Mouse (Mus musculus): ENCODE measurements around the gene Iqgap1. TPM values are rescaled to one million over a fixed set of nuclear protein-coding genes. Genes with fewer than 3 reads are reported as not detected.

Iqgap1 gene
- polyA plus RNA-seq, 1 experiment from 2014 or later: 23.5 TPM

GRCm38 (mm10) chr7:80802412-80803160 lies 23.2 kb downstream of the Iqgap1 start:
- Histone ChIP-seq H3K9me3 (ENCODE audit: control insufficient read depth, low read length) (no peaks in the 10 kb centered on the region), H3K4me1 (ENCODE audit: control insufficient read depth, insufficient read depth, low read length) (peaks cover 7% of the 10 kb centered on the region; the same call in 1 of the 2 replicates), H3K27ac (ENCODE audit: low read depth, low read length) (no peak overlapping the region), H3K36me3 (ENCODE audit: control insufficient read depth, insufficient read depth, low read length) (peaks cover 2% of the 10 kb centered on the region; the same call in 1 of the 2 replicates), H3K4me3 (ENCODE audit: low read depth, low read length) (peak overlapping the region; percentile 70), H3K9ac (ENCODE audit: low read length) (peak overlapping the region; percentile 79), H3K27me3 (ENCODE audit: control insufficient read depth, insufficient read depth, low read length) (no peaks in the 10 kb centered on the region; the same call in 1 of the 2 replicates), H3K4me2 (peak overlapping the region; percentile 57)
- ATAC-seq (ENCODE audit: low FRiP score) (peak; percentile 87; the same call in 1 of the 2 replicates), DNase-seq (ENCODE audit: low spot score, missing footprints) (peak; percentile 84)
- 1% methylated on average over 37 of the region's 37 CpGs for WGBS

- H3K4me2 ChIP-seq: no peak overlapping the region
- H3K27me3 ChIP-seq (ENCODE audit: control insufficient read depth, insufficient read depth, low read length): no peaks in the 10 kb centered on the region; the same call in 1 of the 2 replicates
- no peaks in the 10 kb centered on the region for H3K9me3 ChIP-seq (ENCODE audit: control insufficient read depth, low read length)
- 81% methylated on average over 5 of the region's 5 CpGs for WGBS
- H3K4me1 ChIP-seq (ENCODE audit: control insufficient read depth, insufficient read depth, low read length): peaks cover 7% of the 10 kb centered on the region; the same call in 1 of the 2 replicates
- peaks cover 2% of the 10 kb centered on the region; the same call in 1 of the 2 replicates for H3K36me3 ChIP-seq (ENCODE audit: control insufficient read depth, insufficient read depth, low read length)
- no peak overlapping the region for H3K9ac ChIP-seq (ENCODE audit: low read length)
- ATAC-seq (ENCODE audit: low FRiP score) (no peak), DNase-seq (ENCODE audit: low spot score, missing footprints) (peak; percentile 54)
- H3K27ac ChIP-seq (ENCODE audit: low read depth, low read length): no peak overlapping the region
- H3K4me3 ChIP-seq (ENCODE audit: low read depth, low read length): no peak overlapping the region
Measured at GRCm38 (mm10) chr7:80799307-80799706, 26.5 kb downstream of the Iqgap1 start.

GRCm38 (mm10) chr7:80796805-80797567 lies 28.8 kb downstream of the Iqgap1 start:
- H3K27ac ChIP-seq (ENCODE audit: low read depth, low read length): no peak overlapping the region
- no peak overlapping the region for H3K4me2 ChIP-seq
- no peak overlapping the region for H3K9ac ChIP-seq (ENCODE audit: low read length)
- ATAC-seq (ENCODE audit: low FRiP score) (no peak), DNase-seq (ENCODE audit: low spot score, missing footprints) (no peak)
- no peaks in the 10 kb centered on the region for H3K27me3 ChIP-seq (ENCODE audit: control insufficient read depth, insufficient read depth, low read length)
- no peaks in the 10 kb centered on the region; the same call in 1 of the 2 replicates for H3K4me1 ChIP-seq (ENCODE audit: control insufficient read depth, insufficient read depth, low read length)
- no peaks in the 10 kb centered on the region for H3K9me3 ChIP-seq (ENCODE audit: control insufficient read depth, low read length)
- WGBS: 93% methylated on average over 15 of the region's 15 CpGs
- H3K36me3 ChIP-seq (ENCODE audit: control insufficient read depth, insufficient read depth, low read length): peaks cover 2% of the 10 kb centered on the region; the same call in 1 of the 2 replicates
- H3K4me3 ChIP-seq (ENCODE audit: low read depth, low read length): no peak overlapping the region

DNA sequence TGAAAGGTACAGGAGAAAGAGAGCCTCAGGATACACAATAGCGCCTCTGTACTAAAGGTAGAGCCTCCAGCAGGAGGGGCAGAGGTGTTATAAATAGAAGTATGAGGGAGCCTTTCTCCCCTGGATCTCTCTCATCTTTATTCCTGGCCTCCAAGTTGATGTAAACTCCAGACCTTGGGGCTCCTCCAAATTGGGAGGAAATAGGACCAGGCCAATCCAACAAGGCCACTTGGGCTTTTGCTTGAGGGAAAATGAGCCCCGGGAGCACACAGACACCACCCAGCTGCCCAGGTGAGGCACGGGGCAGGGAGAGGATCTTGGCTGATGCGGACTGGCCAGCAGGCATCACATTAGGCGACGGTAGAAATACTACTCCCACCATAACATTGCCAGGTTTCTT lies 29.5 kb downstream of the Iqgap1 start:
- WGBS: 94% methylated on average over 6 of the region's 6 CpGs
- Histone ChIP-seq H3K4me2 (no peak overlapping the region), H3K27me3 (ENCODE audit: control insufficient read depth, insufficient read depth, low read length) (no peaks in the 10 kb centered on the region), H3K27ac (ENCODE audit: low read depth, low read length) (no peak overlapping the region), H3K9ac (ENCODE audit: low read length) (no peak overlapping the region), H3K9me3 (ENCODE audit: control insufficient read depth, low read length) (no peaks in the 10 kb centered on the region), H3K4me1 (ENCODE audit: control insufficient read depth, insufficient read depth, low read length) (no peaks in the 10 kb centered on the region), H3K4me3 (ENCODE audit: low read depth, low read length) (no peak overlapping the region), H3K36me3 (ENCODE audit: control insufficient read depth, insufficient read depth, low read length) (peaks cover 2% of the 10 kb centered on the region; the same call in 1 of the 2 replicates)
- ATAC-seq (ENCODE audit: low FRiP score): no peak
- DNase-seq (ENCODE audit: low spot score, missing footprints): no peak

DNA sequence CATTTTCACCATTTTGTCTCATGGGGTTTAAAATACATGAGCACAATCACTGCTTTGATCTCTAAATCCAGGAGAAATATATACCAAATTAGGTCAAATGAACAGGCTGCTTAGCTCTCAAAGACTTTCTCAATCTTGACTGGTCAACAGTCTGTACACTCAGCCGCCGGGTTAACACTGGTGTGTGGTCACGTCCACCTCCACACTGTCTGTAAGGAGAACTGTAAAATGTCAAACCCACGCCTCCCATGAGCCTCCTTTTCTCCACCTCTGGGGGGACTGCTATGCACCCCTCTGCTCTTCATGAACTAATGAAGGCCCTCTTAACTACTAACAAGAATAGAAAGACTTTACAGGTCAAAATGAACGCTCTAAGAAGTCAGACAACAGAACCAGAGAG lies 36.2 kb downstream of the Iqgap1 start:
- DNase-seq (ENCODE audit: low spot score, missing footprints): no peak
- ATAC-seq (ENCODE audit: low FRiP score): no peak
- WGBS: 83% methylated on average over 5 of the region's 5 CpGs

DNA sequence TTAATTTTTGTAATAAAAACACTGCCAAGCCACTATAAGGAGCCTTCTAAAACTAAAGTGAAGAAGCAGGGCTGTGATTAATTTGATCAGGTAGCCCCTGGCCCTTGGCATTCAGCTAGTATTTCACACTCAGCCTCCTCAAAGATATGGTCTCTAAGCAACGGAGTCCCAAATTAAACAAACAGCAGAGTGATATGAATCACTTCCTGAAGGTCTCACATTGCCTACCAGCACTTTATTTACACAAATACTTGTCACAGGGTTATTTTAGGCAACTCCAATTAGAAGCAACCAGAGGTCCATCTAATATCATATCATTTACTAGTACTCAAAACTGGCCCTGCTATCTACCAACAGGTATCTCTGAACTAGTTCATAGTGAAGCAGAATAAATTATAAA lies 36.7 kb downstream of the Iqgap1 start:
- no peak overlapping the region for H3K4me2 ChIP-seq
- H3K4me1 ChIP-seq (ENCODE audit: control insufficient read depth, insufficient read depth, low read length): no peaks in the 10 kb centered on the region
- H3K27me3 ChIP-seq (ENCODE audit: control insufficient read depth, insufficient read depth, low read length): no peaks in the 10 kb centered on the region
- H3K27ac ChIP-seq (ENCODE audit: low read depth, low read length): no peak overlapping the region
- H3K9me3 ChIP-seq (ENCODE audit: control insufficient read depth, low read length): no peaks in the 10 kb centered on the region
- DNase-seq (ENCODE audit: low spot score, missing footprints): no peak
- H3K9ac ChIP-seq (ENCODE audit: low read length): no peak overlapping the region
- no peak for ATAC-seq (ENCODE audit: low FRiP score)
- no peaks in the 10 kb centered on the region for H3K36me3 ChIP-seq (ENCODE audit: control insufficient read depth, insufficient read depth, low read length)
- 74% methylated on average over 1 of the region's 1 CpGs for WGBS
- no peak overlapping the region for H3K4me3 ChIP-seq (ENCODE audit: low read depth, low read length)

More for the DNA sequence above, 36.2 kb downstream of the Iqgap1 start:
- no peak overlapping the region for H3K4me3 ChIP-seq (ENCODE audit: low read depth, low read length)
- H3K9me3 ChIP-seq (ENCODE audit: control insufficient read depth, low read length): no peaks in the 10 kb centered on the region
- H3K27me3 ChIP-seq (ENCODE audit: control insufficient read depth, insufficient read depth, low read length): no peaks in the 10 kb centered on the region
- H3K4me1 ChIP-seq (ENCODE audit: control insufficient read depth, insufficient read depth, low read length): no peaks in the 10 kb centered on the region
- no peaks in the 10 kb centered on the region for H3K36me3 ChIP-seq (ENCODE audit: control insufficient read depth, insufficient read depth, low read length)
- no peak overlapping the region for H3K27ac ChIP-seq (ENCODE audit: low read depth, low read length)
- H3K9ac ChIP-seq (ENCODE audit: low read length): no peak overlapping the region
- no peak overlapping the region for H3K4me2 ChIP-seq

- DNase-seq (ENCODE audit: low spot score, missing footprints) (no peak), ATAC-seq (ENCODE audit: low FRiP score) (no peak)
- H3K4me2 ChIP-seq: no peak overlapping the region
- H3K4me1 ChIP-seq (ENCODE audit: control insufficient read depth, insufficient read depth, low read length): no peaks in the 10 kb centered on the region
- H3K27ac ChIP-seq (ENCODE audit: low read depth, low read length): no peak overlapping the region
- 86% methylated on average over 7 of the region's 7 CpGs for WGBS
- H3K4me3 ChIP-seq (ENCODE audit: low read depth, low read length): no peak overlapping the region
- H3K9ac ChIP-seq (ENCODE audit: low read length): no peak overlapping the region
- no peaks in the 10 kb centered on the region for H3K9me3 ChIP-seq (ENCODE audit: control insufficient read depth, low read length)
- no peaks in the 10 kb centered on the region for H3K27me3 ChIP-seq (ENCODE audit: control insufficient read depth, insufficient read depth, low read length)
- H3K36me3 ChIP-seq (ENCODE audit: control insufficient read depth, insufficient read depth, low read length): no peaks in the 10 kb centered on the region
Measured at GRCm38 (mm10) chr7:80788002-80788401, 37.8 kb downstream of the Iqgap1 start.

DNA sequence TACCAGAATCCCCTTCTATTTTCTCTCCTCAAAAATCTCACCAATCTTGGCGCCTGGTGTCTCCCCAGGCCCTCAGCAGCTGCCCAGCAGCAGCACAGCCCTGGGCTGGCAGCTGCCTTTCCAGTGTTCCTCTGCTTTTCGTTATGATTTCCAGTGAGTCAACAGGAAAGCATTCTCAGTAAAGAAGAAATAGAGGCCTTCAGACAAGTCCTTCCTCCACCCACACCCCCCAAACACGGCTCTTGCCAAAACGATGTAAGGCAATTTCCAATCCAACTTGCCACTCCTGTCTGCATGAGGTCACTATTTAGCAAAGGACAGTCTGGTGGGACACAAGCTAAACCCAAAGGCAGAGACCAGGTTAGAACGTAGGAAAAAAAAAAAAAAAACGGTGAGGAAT lies 39.0 kb downstream of the Iqgap1 start:
- no peaks in the 10 kb centered on the region for H3K27me3 ChIP-seq (ENCODE audit: control insufficient read depth, insufficient read depth, low read length)
- no peak overlapping the region for H3K9ac ChIP-seq (ENCODE audit: low read length)
- ATAC-seq (ENCODE audit: low FRiP score): no peak
- no peak overlapping the region for H3K4me3 ChIP-seq (ENCODE audit: low read depth, low read length)
- H3K4me2 ChIP-seq: no peak overlapping the region
- H3K36me3 ChIP-seq (ENCODE audit: control insufficient read depth, insufficient read depth, low read length): no peaks in the 10 kb centered on the region
- no peaks in the 10 kb centered on the region for H3K4me1 ChIP-seq (ENCODE audit: control insufficient read depth, insufficient read depth, low read length)
- no peak for DNase-seq (ENCODE audit: low spot score, missing footprints)
- no peaks in the 10 kb centered on the region for H3K9me3 ChIP-seq (ENCODE audit: control insufficient read depth, low read length)
- no peak overlapping the region for H3K27ac ChIP-seq (ENCODE audit: low read depth, low read length)
- WGBS: 88% methylated on average over 6 of the region's 6 CpGs

- 92% methylated on average over 5 of the region's 5 CpGs for WGBS
- Histone ChIP-seq H3K27me3 (ENCODE audit: control insufficient read depth, insufficient read depth, low read length) (no peaks in the 10 kb centered on the region), H3K9me3 (ENCODE audit: control insufficient read depth, low read length) (no peaks in the 10 kb centered on the region), H3K4me3 (ENCODE audit: low read depth, low read length) (no peak overlapping the region), H3K36me3 (ENCODE audit: control insufficient read depth, insufficient read depth, low read length) (no peaks in the 10 kb centered on the region), H3K9ac (ENCODE audit: low read length) (no peak overlapping the region), H3K4me2 (no peak overlapping the region), H3K4me1 (ENCODE audit: control insufficient read depth, insufficient read depth, low read length) (no peaks in the 10 kb centered on the region), H3K27ac (ENCODE audit: low read depth, low read length) (no peak overlapping the region)
- no peak for DNase-seq (ENCODE audit: low spot score, missing footprints)
- ATAC-seq (ENCODE audit: low FRiP score): no peak
Measured at GRCm38 (mm10) chr7:80783841-80784240, 41.9 kb downstream of the Iqgap1 start.
